Comparison of ENCODE assay signal across 10 mouse cellular contexts in genomic region chr5:47014351-47014750, GRCm38 (mm10).
A peak's percentile ranks its signal among the peaks of the same experiment; 100 is the strongest.
DNase-seq lines count a peak whose midpoint lies in the region; ATAC-seq and TF ChIP-seq lines count a peak whose summit lies in the region.
"Had no signal": no experiment of that assay in that cellular context is flagged by ENCODE, and none has a peak within 500 bp of the region (broad histone marks: within the 10 kb centered on the region; RNA-seq: fewer than 3 reads in every experiment).

No protein-coding gene starts in this region.

- no peaks in the 10 kb centered on the region for H3K9me3 ChIP-seq in intestine, embryonic 14.5 days (ENCODE audit: control insufficient read depth, low read length)
- no peaks in the 10 kb centered on the region for H3K9me3 ChIP-seq in intestine, embryonic 16.5 days (ENCODE audit: control insufficient read depth, low read length)
- H3K9me3 ChIP-seq in ES-Bruce4 (replicated peaks; ENCODE audit: control insufficient read depth, insufficient read depth, low read length, poor library complexity, severe bottlenecking), result no peaks in the 10 kb centered on the region
- H3K9me3 ChIP-seq in embryonic facial prominence, embryonic 14.5 days (ENCODE audit: control insufficient read depth, low read length), result no peaks in the 10 kb centered on the region
- H3K9me3 ChIP-seq: embryonic facial prominence, embryonic 13.5 days; limb, embryonic 13.5 days had no signal

- no peaks in the 10 kb centered on the region for H3K27me3 ChIP-seq in intestine, embryonic 14.5 days (replicated peaks; ENCODE audit: control insufficient read depth, insufficient read depth, low read length)
- no peaks in the 10 kb centered on the region for H3K27me3 ChIP-seq in intestine, embryonic 16.5 days (replicated peaks; ENCODE audit: control insufficient read depth, insufficient read depth, low read length)
- no peaks in the 10 kb centered on the region for H3K27me3 ChIP-seq in ES-Bruce4 (ENCODE audit: control insufficient read depth, insufficient read depth, low read length, poor library complexity, severe bottlenecking)
- H3K27me3 ChIP-seq in embryonic facial prominence, embryonic 14.5 days (replicated peaks; ENCODE audit: control insufficient read depth, insufficient read depth, low read length), result no peaks in the 10 kb centered on the region
- H3K27me3 ChIP-seq: embryonic facial prominence, embryonic 13.5 days; limb, embryonic 13.5 days had no signal

- peak; percentile 41 for TF ChIP-seq CTCF in ES-Bruce4 (IDR thresholded peaks at IDR 0.05; ENCODE audit: low read depth, low read length)
- TF ChIP-seq CTCF in left cerebral cortex, adult 2 months (IDR thresholded peaks at IDR 0.05), result peak; percentile 69

- TF ChIP-seq EP300 in ES-Bruce4 (IDR thresholded peaks at IDR 0.05; ENCODE audit: insufficient read depth, low read depth, low read length), result no peak

- no peak overlapping the region for H3K9ac ChIP-seq in intestine, embryonic 14.5 days (ENCODE audit: low read length)
- H3K9ac ChIP-seq in intestine, embryonic 16.5 days (ENCODE audit: low read depth, low read length), result no peak overlapping the region
- no peak overlapping the region for H3K9ac ChIP-seq in ES-Bruce4 (ENCODE audit: low read depth, poor library complexity, severe bottlenecking)
- no peak overlapping the region for H3K9ac ChIP-seq in embryonic facial prominence, embryonic 14.5 days (ENCODE audit: low read depth, low read length)
- H3K9ac ChIP-seq: embryonic facial prominence, embryonic 13.5 days; limb, embryonic 13.5 days had no signal

- peak; percentile 57 for DNase-seq in intestine, embryonic 14.5 days (ENCODE audit: low spot score)
- DNase-seq in adipocyte (ENCODE audit: low spot score), result peak; percentile 53
- DNase-seq in embryonic facial prominence, embryonic 14.5 days (ENCODE audit: low spot score), result peak; percentile 43
- DNase-seq in left cerebral cortex, adult 2 months (ENCODE audit: extremely low spot score in 1 of 2, low spot score in 2 of 2), result peak; percentile 29 to 33
- DNase-seq in right cerebral cortex, adult 2 months (ENCODE audit: low spot score in 2 of 2), result peak; percentile 51 to 67
- no peak for DNase-seq in thymus, postnatal 36 days

- intact Hi-C loops in left cerebral cortex, adult 2 months (cut with DNase I), result loop anchor here (10.0 kb wide), 1 partner anchor 1230 kb away; no protein-coding TSS in a partner anchor

- no peak overlapping the region for H3K4me3 ChIP-seq in intestine, embryonic 14.5 days (ENCODE audit: low read depth, low read length)
- no peak overlapping the region for H3K4me3 ChIP-seq in intestine, embryonic 16.5 days (ENCODE audit: low read length)
- H3K4me3 ChIP-seq in ES-Bruce4 (ENCODE audit: low read depth, low read length), result no peak overlapping the region
- H3K4me3 ChIP-seq in embryonic facial prominence, embryonic 14.5 days (ENCODE audit: low read depth, low read length), result no peak overlapping the region
- H3K4me3 ChIP-seq in left cerebral cortex, adult 2 months, result no peak overlapping the region
- H3K4me3 ChIP-seq: embryonic facial prominence, embryonic 13.5 days; limb, embryonic 13.5 days had no signal

- no peaks in the 10 kb centered on the region for H3K36me3 ChIP-seq in intestine, embryonic 14.5 days (ENCODE audit: control insufficient read depth, insufficient read depth, low read length)
- H3K36me3 ChIP-seq in intestine, embryonic 16.5 days (ENCODE audit: control insufficient read depth, insufficient read depth, low read length), result no peaks in the 10 kb centered on the region
- no peaks in the 10 kb centered on the region for H3K36me3 ChIP-seq in ES-Bruce4 (ENCODE audit: control insufficient read depth, insufficient read depth, low read length, poor library complexity, severe bottlenecking)
- H3K36me3 ChIP-seq in embryonic facial prominence, embryonic 14.5 days (ENCODE audit: control insufficient read depth, insufficient read depth, low read length), result no peaks in the 10 kb centered on the region
- H3K36me3 ChIP-seq: embryonic facial prominence, embryonic 13.5 days; limb, embryonic 13.5 days had no signal

- no peak for TF ChIP-seq POLR2A in ES-Bruce4 (IDR thresholded peaks at IDR 0.05; ENCODE audit: insufficient read depth, low read length)

- H3K4me2 ChIP-seq in intestine, embryonic 14.5 days (ENCODE audit: low read length), result no peak overlapping the region
- H3K4me2 ChIP-seq in intestine, embryonic 16.5 days (ENCODE audit: low read depth, low read length), result no peak overlapping the region
- H3K4me2 ChIP-seq in embryonic facial prominence, embryonic 14.5 days (ENCODE audit: low read depth, low read length), result no peak overlapping the region
- H3K4me2 ChIP-seq: embryonic facial prominence, embryonic 13.5 days; limb, embryonic 13.5 days had no signal

- ATAC-seq in intestine, embryonic 14.5 days (replicated peaks; ENCODE audit: low FRiP score, low TSS enrichment, low read depth), result no peak
- no peak for ATAC-seq in intestine, embryonic 16.5 days
- ATAC-seq in embryonic facial prominence, embryonic 14.5 days (ENCODE audit: low read depth), result no peak

- no peak overlapping the region for H3K27ac ChIP-seq in intestine, embryonic 14.5 days (ENCODE audit: low read depth)
- H3K27ac ChIP-seq in intestine, embryonic 16.5 days (ENCODE audit: low read length), result no peak overlapping the region
- no peak overlapping the region for H3K27ac ChIP-seq in ES-Bruce4 (ENCODE audit: insufficient read depth, low read length)
- no peak overlapping the region for H3K27ac ChIP-seq in embryonic facial prominence, embryonic 14.5 days (replicated peaks; ENCODE audit: low read depth, low read length)
- H3K27ac ChIP-seq in left cerebral cortex, adult 2 months, result no peak overlapping the region
- H3K27ac ChIP-seq: embryonic facial prominence, embryonic 13.5 days; limb, embryonic 13.5 days had no signal

- H3K4me1 ChIP-seq in intestine, embryonic 14.5 days (replicated peaks; ENCODE audit: control insufficient read depth, insufficient read depth, low read length), result no peaks in the 10 kb centered on the region
- H3K4me1 ChIP-seq in intestine, embryonic 16.5 days (ENCODE audit: control insufficient read depth, insufficient read depth, low read length), result no peaks in the 10 kb centered on the region
- H3K4me1 ChIP-seq in ES-Bruce4 (ENCODE audit: control insufficient read depth, insufficient read depth, low read length), result no peaks in the 10 kb centered on the region
- no peaks in the 10 kb centered on the region for H3K4me1 ChIP-seq in embryonic facial prominence, embryonic 14.5 days (ENCODE audit: control insufficient read depth, insufficient read depth, low read length)
- H3K4me1 ChIP-seq: embryonic facial prominence, embryonic 13.5 days; limb, embryonic 13.5 days had no signal

Comparison
In these comparisons a context has a peak if more than half of its experiments do, and no peak if none do; other contexts are left out.
1. DNase-seq: peak in intestine, embryonic 14.5 days (single experiment), adipocyte (single experiment), embryonic facial prominence, embryonic 14.5 days (single experiment), left cerebral cortex, adult 2 months (2 of 2) and right cerebral cortex, adult 2 months (2 of 2); none in thymus, postnatal 36 days (0 of 2).